Mouse (Mus musculus): ENCODE results near the gene Chic2. TPM values are rescaled to one million over a fixed set of nuclear protein-coding genes. Genes with fewer than 3 reads are reported as not detected.

Gene Chic2
- polyA plus RNA-seq, 1 experiment from 2014 or later = 34.4 TPM

DNA sequence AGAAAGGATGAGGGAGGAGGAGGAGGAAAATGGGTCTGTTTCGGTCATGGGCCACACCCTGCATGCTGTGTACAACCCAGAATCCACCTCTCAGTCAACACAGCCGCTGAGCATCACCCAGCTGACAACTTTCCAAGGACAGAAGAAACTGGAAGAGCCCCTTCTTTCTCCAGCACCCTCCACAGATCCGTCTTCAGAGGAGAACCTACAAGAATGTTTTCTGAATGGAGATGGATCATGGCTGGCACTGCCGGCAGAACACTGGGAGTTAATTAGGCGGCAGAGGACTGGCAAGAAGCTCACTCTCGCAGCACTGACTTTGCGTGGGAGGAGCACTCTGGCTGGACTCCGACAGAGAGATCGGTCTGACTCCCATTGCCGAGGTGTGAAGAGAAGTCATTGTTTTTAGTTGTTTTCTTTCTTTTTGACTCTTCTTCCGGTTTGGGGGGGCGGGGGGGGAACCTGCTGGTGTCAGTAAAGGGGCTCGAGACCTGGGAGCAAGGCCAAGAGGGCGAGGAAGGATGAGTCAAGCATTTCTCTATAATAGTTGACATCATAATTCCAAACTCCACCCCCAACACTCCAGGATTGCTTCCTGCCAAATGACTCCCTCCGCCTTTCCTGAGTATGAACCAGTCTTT lies 2.2 kb upstream of the Chic2 start:
- Histone ChIP-seq H3K36me3 (replicated peaks) (peaks cover 4% of the 10 kb centered on the region), H3K27ac (no peak overlapping the region), H3K4me1 (peaks cover 20% of the 10 kb centered on the region), H3K9me3 (no peaks in the 10 kb centered on the region), H3K27me3 (ENCODE audit: poor library complexity, severe bottlenecking) (peaks cover 55% of the 10 kb centered on the region), H3K4me3 (no peak overlapping the region)
- no peak for DNase-seq (ENCODE audit: extremely low spot score, low spot score)
- 65% methylated on average over 15 of the region's 15 CpGs for WGBS

DNA sequence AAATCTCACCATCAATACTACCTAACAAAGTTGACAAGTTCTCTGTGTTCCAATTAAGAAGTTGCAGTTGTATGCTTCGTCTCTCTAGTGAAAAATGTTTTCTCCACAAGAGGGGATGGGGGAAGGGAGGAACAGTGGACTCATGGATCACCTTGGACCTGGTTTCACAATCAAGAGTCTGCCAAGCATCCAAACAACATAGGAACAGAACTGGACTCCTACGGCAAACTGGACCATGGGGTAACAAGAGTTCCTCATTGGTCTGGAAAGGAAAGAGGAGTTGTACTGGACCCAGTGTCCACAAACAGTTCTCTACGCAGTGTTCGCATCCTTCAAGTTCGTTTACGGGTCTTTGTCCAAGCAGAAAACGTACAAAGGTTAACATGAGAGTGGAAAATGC lies 797 bp upstream of the Chic2 start:
- no peak for DNase-seq (ENCODE audit: extremely low spot score, low spot score)
- 93% methylated on average over 7 of the region's 7 CpGs for WGBS
- peaks cover 50% of the 10 kb centered on the region for H3K27me3 ChIP-seq (ENCODE audit: poor library complexity, severe bottlenecking)
- no peak overlapping the region for H3K27ac ChIP-seq
- peaks cover 20% of the 10 kb centered on the region for H3K4me1 ChIP-seq
- H3K4me3 ChIP-seq = no peak overlapping the region
- H3K9me3 ChIP-seq = peaks cover 3% of the 10 kb centered on the region; the same call in 1 of the 2 replicates
- peaks cover 13% of the 10 kb centered on the region for H3K36me3 ChIP-seq (replicated peaks)

DNA sequence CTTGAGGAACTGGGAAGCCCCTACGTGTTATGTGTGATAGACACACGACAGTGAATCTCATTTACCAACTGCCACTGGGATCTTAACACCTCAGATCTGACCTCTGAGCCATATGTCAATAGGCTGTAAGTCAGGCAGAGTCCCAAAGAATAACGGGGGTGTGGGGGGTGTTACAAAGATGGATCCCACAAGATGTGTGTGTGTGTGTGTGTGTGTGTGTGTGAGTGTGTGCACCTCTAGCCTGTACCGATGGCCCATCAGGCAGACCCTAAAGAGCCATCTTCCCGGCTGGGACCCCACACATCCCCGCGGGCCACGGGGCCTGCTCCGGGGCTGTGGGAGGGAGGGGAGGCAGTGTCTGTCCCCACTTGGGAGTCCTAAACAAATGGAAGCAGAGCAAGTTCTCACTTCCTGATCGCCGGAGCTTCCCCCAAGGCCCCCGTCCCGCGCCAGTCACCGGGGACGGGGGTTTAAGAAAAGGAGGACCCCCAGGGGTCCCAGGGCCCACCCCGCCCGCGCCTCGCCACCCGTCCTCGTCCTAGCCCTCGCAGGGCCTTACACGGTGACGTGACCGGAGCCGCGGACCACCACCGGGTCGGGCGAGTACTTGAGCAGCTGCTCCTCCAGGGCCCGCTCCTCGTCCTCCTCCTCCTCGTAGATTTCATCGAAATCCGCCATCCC lies 813 bp downstream of the Chic2 start:
- under 1% methylated on average over 36 of the region's 36 CpGs for WGBS
- peak overlapping the region; percentile 98 for H3K27ac ChIP-seq

DNA sequence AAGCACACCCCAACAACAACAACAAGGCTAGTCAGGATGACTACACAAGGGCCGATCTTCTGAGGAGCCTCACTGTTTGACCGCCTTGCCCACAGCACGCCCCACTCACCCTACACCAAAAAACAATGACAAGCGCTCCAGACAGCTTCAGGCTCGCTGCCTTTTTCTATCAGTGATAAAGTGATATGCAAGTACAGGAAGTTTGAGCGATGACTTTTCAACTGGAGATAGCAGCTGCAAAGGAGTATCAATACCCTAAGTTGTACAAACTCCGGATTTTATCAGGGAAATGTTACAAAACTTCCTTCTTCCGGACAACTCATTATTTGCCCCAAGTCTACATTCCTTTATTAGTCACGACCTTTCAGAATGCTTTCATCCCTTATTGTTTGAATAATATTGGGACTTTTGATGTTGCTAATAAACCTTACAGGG lies 1.5 kb downstream of the Chic2 start:
- H3K9me3 ChIP-seq = peaks cover 3% of the 10 kb centered on the region; the same call in 1 of the 2 replicates
- no peak overlapping the region for H3K27ac ChIP-seq
- peaks cover 20% of the 10 kb centered on the region for H3K4me1 ChIP-seq
- H3K4me3 ChIP-seq = peak overlapping the region; percentile 99
- WGBS = 73% methylated on average over 9 of the region's 9 CpGs
- no peak for DNase-seq (ENCODE audit: extremely low spot score, low spot score)
- H3K36me3 ChIP-seq (replicated peaks) = peaks cover 17% of the 10 kb centered on the region
- peaks cover 30% of the 10 kb centered on the region for H3K27me3 ChIP-seq (ENCODE audit: poor library complexity, severe bottlenecking)

More for the DNA sequence above, 813 bp downstream of the Chic2 start:
- Histone ChIP-seq H3K27me3 (ENCODE audit: poor library complexity, severe bottlenecking) (peaks cover 37% of the 10 kb centered on the region), H3K36me3 (replicated peaks) (peaks cover 14% of the 10 kb centered on the region), H3K4me3 (peak overlapping the region; percentile 99), H3K4me1 (peaks cover 20% of the 10 kb centered on the region), H3K9me3 (peaks cover 3% of the 10 kb centered on the region; the same call in 1 of the 2 replicates)
- DNase-seq (ENCODE audit: extremely low spot score, low spot score) = no peak

DNA sequence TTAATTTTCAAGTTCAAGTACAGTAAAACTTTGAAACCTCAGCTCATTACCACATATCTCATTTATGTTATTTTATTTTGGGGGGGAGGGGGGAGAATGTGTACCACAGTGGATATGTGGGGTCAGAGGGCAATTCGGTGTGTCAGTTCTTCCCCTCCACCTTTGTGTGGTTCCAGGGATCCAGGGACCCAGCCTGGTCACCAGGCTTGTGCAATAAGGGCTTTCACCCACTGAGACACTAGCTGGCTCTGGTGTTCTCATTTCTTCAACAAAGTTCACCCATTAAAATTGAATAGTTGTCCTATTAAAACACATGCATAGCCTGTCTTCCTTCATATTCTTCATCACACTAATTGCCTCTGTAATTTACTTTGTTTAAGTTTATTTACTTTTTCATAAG lies 5.3 kb downstream of the Chic2 start:
- no peak for DNase-seq (ENCODE audit: extremely low spot score, low spot score)
- Histone ChIP-seq H3K4me3 (no peak overlapping the region), H3K9me3 (peaks cover 3% of the 10 kb centered on the region; the same call in 1 of the 2 replicates), H3K36me3 (replicated peaks) (peaks cover 23% of the 10 kb centered on the region), H3K27me3 (ENCODE audit: poor library complexity, severe bottlenecking) (no peaks in the 10 kb centered on the region), H3K27ac (no peak overlapping the region), H3K4me1 (peaks cover 20% of the 10 kb centered on the region)
- WGBS = 89% methylated on average over 1 of the region's 1 CpGs

DNA sequence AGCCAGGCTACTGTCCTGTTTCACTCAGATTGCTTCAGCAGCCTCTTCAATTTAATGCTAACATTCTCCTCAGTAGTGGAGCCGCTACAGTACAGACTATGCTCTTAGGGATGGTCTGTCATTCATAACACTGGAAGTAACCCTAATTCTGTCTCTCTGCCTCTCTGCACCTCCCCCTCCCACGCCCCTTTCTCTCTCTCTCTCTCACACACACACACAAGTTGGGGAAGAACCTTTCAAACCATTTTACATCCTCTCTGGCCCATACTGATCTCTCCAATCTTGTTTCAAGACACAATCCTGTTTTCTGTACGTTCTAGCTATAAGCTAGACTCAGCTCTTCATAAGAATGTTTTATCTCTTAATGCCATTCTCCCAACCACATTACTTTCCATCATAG lies 9.1 kb downstream of the Chic2 start:
- Histone ChIP-seq H3K4me1 (no peaks in the 10 kb centered on the region), H3K27ac (no peak overlapping the region), H3K27me3 (ENCODE audit: poor library complexity, severe bottlenecking) (no peaks in the 10 kb centered on the region), H3K4me3 (no peak overlapping the region), H3K36me3 (replicated peaks) (peaks cover 28% of the 10 kb centered on the region), H3K9me3 (no peaks in the 10 kb centered on the region)
- DNase-seq (ENCODE audit: extremely low spot score, low spot score) = no peak
- WGBS = 90% methylated on average over 3 of the region's 3 CpGs

DNA sequence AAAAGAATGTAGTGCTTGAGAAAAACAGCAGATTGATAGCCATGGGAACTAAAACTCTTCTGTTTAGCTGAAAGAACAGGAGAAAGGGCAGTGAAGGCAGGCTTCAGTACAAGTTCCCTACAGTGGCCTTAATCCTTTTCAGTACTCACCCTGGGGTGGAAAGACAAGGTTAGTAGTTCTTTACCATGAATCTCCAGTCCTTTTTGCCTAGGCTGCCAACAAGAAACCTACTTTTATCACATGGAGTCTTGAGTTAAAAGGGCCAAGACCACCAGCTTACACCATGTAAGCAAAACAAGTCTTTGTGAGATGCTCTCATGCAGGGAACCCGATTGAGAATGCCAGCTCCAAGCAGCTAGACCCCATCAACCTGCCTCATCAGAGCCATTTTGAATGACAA lies 29.8 kb downstream of the Chic2 start:
- Histone ChIP-seq H3K27ac (no peak overlapping the region), H3K36me3 (replicated peaks) (peaks cover 9% of the 10 kb centered on the region; the same call in 1 of the 2 replicates), H3K9me3 (no peaks in the 10 kb centered on the region), H3K27me3 (ENCODE audit: poor library complexity, severe bottlenecking) (peaks cover 82% of the 10 kb centered on the region), H3K4me3 (no peak overlapping the region), H3K4me1 (peaks cover 59% of the 10 kb centered on the region)
- no peak for DNase-seq (ENCODE audit: extremely low spot score, low spot score)
- 35% methylated on average over 1 of the region's 1 CpGs for WGBS

DNA sequence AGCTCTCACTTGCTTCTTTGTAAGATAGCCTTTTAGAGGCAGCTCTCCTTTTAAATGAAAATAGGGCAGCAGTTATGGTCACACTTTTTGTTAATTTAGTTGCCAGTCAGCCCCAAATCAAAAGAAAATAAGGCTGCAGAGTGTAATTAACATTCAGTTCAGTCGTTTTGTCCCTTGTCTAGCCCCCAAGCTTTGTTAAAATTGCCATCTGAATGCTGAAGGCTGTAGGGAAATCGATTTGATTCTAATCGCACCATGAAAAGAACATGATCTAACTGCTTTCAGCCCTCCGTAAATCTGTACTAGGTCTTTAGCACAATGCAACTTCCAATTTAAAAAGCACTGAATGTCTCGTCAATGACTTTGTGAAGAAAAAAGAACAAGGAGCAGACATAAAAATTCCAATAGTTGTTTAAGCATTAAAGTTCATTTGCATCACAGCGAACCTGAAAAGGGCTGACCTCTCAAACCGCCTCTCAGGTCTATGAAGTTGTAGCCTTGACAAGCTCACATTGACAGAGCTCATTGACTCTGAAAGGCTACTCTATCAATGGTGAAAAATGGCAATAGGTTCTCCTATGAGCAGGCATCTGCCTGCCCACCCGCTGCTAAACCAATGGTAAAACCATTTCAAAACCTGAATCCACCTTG lies 31.7 kb downstream of the Chic2 start:
- H3K9me3 ChIP-seq = peaks cover 5% of the 10 kb centered on the region; the same call in 1 of the 2 replicates
- H3K27me3 ChIP-seq (ENCODE audit: poor library complexity, severe bottlenecking) = peaks cover 86% of the 10 kb centered on the region
- H3K27ac ChIP-seq = no peak overlapping the region
- H3K4me1 ChIP-seq = peaks cover 59% of the 10 kb centered on the region
- H3K4me3 ChIP-seq = no peak overlapping the region
- peaks cover 13% of the 10 kb centered on the region for H3K36me3 ChIP-seq (replicated peaks)
- 29% methylated on average over 8 of the region's 8 CpGs for WGBS
- no peak for DNase-seq (ENCODE audit: extremely low spot score, low spot score)

DNA sequence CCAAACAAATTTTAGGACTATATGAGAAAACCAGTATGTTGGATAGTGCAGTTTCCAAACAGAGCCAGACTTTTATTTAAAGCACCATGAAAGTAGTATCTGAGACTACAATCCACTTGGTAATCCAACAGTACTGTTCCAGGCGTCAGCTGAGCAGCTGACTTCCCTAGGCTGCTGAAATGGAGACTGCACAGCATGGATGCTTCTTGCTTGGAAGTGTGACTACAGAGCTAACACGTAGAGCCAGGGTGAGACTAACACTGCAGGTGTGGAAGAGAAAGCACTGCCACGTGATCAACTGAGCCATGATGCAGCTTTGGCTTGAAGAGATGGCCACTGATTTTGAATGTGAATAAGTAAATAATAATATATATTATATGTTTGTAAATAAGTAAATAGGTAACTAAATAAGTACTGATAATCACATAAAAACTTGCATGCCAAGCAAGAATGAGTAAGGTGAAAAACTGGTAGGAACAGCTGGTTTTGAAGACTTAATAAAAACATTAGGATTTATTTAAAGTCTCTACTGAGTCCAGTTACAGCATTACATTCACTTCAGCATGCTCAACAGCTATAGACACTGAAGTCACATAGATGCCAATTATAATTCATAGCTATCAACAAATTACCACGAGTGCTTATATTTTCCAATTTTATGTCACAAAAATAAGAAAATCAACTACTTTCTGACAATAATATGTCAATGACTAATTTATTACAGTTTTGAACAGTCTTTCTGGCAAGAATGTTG lies 32.4 kb downstream of the Chic2 start:
- Histone ChIP-seq H3K27ac (no peak overlapping the region), H3K4me3 (no peak overlapping the region), H3K27me3 (ENCODE audit: poor library complexity, severe bottlenecking) (peaks cover 86% of the 10 kb centered on the region), H3K4me1 (peaks cover 59% of the 10 kb centered on the region), H3K36me3 (replicated peaks) (peaks cover 19% of the 10 kb centered on the region), H3K9me3 (peaks cover 8% of the 10 kb centered on the region; the same call in 1 of the 2 replicates)
- 44% methylated on average over 4 of the region's 4 CpGs for WGBS
- DNase-seq (ENCODE audit: extremely low spot score, low spot score) = peak; percentile 28

DNA sequence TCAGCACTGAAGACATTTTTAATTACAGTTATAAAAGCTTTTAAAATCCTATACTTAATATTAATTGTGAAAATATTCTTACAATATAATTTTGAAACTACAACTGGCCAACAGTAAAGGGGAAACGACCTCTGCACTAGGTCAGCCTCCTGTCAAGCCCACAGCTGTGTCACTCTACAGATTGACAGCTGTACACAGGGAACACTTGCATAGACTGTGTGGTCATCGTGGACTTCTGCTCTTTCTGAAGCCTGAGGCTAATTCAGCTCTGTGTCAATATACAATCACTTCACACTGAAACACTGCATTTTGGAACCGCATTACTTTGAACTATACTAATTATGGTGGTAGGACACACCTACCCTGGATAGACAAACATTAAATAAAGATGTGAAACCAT lies 39.8 kb downstream of the Chic2 start:
- peaks cover 8% of the 10 kb centered on the region; the same call in 1 of the 2 replicates for H3K9me3 ChIP-seq
- H3K4me1 ChIP-seq = peaks cover 14% of the 10 kb centered on the region
- WGBS = 68% methylated on average over 3 of the region's 3 CpGs
- no peak overlapping the region for H3K4me3 ChIP-seq
- H3K36me3 ChIP-seq (replicated peaks) = peaks cover 47% of the 10 kb centered on the region
- no peak overlapping the region for H3K27ac ChIP-seq
- DNase-seq (ENCODE audit: extremely low spot score, low spot score) = no peak
- H3K27me3 ChIP-seq (ENCODE audit: poor library complexity, severe bottlenecking) = peaks cover 99% of the 10 kb centered on the region

DNA sequence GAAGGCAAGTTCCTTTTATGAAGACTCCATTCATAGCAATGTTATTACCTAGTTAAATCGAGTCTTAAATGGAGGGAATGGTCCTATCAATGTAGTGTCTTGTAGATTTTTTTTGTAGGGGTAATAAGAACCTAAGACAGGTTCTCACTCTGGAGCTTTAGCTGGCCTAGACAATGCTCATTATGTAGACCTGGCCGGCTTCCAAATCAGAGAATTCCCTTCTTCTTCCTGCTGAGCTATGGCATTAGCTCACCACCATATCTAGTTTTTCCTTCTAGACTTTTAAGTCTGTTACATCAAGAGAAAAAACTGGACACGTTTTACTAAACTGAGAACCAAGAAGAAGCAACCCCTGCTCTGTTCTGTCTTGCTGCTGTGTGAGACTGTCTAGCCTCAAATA lies 42.5 kb downstream of the Chic2 start:
- DNase-seq (ENCODE audit: extremely low spot score, low spot score) = no peak
- Histone ChIP-seq H3K36me3 (replicated peaks) (peaks cover 32% of the 10 kb centered on the region), H3K27me3 (ENCODE audit: poor library complexity, severe bottlenecking) (peaks cover 91% of the 10 kb centered on the region), H3K4me1 (peaks cover 29% of the 10 kb centered on the region), H3K4me3 (no peak overlapping the region), H3K9me3 (no peaks in the 10 kb centered on the region), H3K27ac (no peak overlapping the region)
- 84% methylated on average over 3 of the region's 3 CpGs for WGBS

DNA sequence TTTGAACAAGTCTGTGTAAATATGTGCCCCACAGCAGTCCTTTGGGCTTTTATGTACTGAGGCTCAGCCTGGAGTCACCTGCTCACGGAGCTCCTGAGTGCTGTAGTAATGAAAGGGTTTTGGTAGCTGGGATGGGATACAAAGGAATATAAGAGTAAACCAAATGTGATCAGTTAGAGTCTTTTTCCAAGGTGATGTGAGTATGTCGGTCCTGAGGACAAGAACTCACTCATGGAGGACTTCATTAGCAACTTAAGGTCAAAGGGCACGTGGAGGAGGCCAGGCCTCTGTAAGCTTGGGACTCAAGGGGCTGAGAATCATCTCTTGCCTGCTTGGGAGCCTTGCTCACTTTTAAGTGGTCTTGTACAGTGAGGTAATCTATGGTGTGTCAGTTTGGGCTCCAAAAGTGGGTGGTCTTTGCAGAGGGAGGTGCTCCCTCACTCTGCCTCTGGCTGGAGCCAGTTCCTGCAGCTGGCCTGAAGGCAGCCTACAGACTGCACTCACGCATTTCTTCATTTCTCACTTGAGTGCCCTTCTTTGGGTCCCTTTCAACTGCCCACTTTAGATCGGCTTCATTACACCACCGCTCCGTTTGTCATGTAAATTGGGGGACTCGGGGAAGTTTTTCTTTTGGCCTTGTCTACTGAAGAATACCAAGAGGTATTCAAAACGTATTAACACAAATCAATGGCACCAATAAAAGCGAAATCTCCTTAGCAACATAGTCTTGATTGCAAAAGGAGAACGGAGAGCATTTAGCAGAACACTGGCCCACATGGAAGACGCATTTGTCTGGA lies 45.7 kb downstream of the Chic2 start:
- 23% methylated on average over 12 of the region's 12 CpGs for WGBS
- Histone ChIP-seq H3K27me3 (ENCODE audit: poor library complexity, severe bottlenecking) (peaks cover 91% of the 10 kb centered on the region), H3K36me3 (replicated peaks) (peaks cover 41% of the 10 kb centered on the region), H3K4me1 (peaks cover 38% of the 10 kb centered on the region), H3K9me3 (no peaks in the 10 kb centered on the region), H3K27ac (peak overlapping the region; percentile 78), H3K4me3 (no peak overlapping the region)
- peak; percentile 81 for DNase-seq (ENCODE audit: extremely low spot score, low spot score)

Data from forebrain, embryonic 10.5 days (tissue).